Mouse (Mus musculus) 3T3-L1 (cell line): ENCODE results near the gene Spindoc.

Experiments used
- DNase-seq: peaks from one replicate; pipeline ENCODE4 v3.0.0-alpha.2; 2015; ENCODE audit warnings: low read depth, low spot score

The Spindoc gene

GRCm38 (mm10) chr19:7337781-7338342, 44.9 kb downstream of the Spindoc start:
- DNase-seq, result no peak

GRCm38 (mm10) chr19:7335656-7336055, 47.1 kb downstream of the Spindoc start:
- peak; percentile 24 for DNase-seq

GRCm38 (mm10) chr19:7334049-7334448, 48.7 kb downstream of the Spindoc start:
- no peak for DNase-seq

- no peak for DNase-seq
Measured at GRCm38 (mm10) chr19:7321391-7321790, 61.4 kb downstream of the Spindoc start.

- DNase-seq, result no peak
Measured at GRCm38 (mm10) chr19:7320181-7320580, 62.6 kb downstream of the Spindoc start.

GRCm38 (mm10) chr19:7317716-7318115, 65.1 kb downstream of the Spindoc start:
- no peak for DNase-seq

- no peak for DNase-seq
Measured at GRCm38 (mm10) chr19:7316822-7317221, 66.0 kb downstream of the Spindoc start.

GRCm38 (mm10) chr19:7315587-7315984, 67.2 kb downstream of the Spindoc start:
- DNase-seq, result no peak

- DNase-seq, result no peak
Measured at GRCm38 (mm10) chr19:7314976-7315586, 67.7 kb downstream of the Spindoc start.

GRCm38 (mm10) chr19:7313660-7314059, 69.1 kb downstream of the Spindoc start:
- no peak for DNase-seq

- DNase-seq, result peak; percentile 31
Measured at GRCm38 (mm10) chr19:7311306-7311705, 71.5 kb downstream of the Spindoc start.

- peak; percentile 67 for DNase-seq
Measured at GRCm38 (mm10) chr19:7310704-7311103, 72.1 kb downstream of the Spindoc start.

GRCm38 (mm10) chr19:7309738-7310330, 73.0 kb downstream of the Spindoc start:
- no peak for DNase-seq

GRCm38 (mm10) chr19:7307995-7308770, 74.6 kb downstream of the Spindoc start:
- DNase-seq, result no peak

- peak; percentile 46 for DNase-seq
Measured at GRCm38 (mm10) chr19:7306968-7307367, 75.8 kb downstream of the Spindoc start.

GRCm38 (mm10) chr19:7305380-7306310, 77.1 kb downstream of the Spindoc start:
- no peak for DNase-seq

- DNase-seq, result peak; percentile 53
Measured at GRCm38 (mm10) chr19:7304801-7305200, 78.0 kb downstream of the Spindoc start.
